Comparison of ENCODE assay signal across 13 mouse cellular contexts in genomic region chr6:128135459-128135858, GRCm38 (mm10). TPM values are rescaled to one million over a fixed set of nuclear protein-coding genes. Genes with fewer than 3 reads are reported as not detected.
DNase-seq lines count a peak whose midpoint lies in the region; ATAC-seq and TF ChIP-seq lines count a peak whose summit lies in the region.
"Had no signal": no experiment of that assay in that cellular context is flagged by ENCODE, and none has a peak within 500 bp of the region (broad histone marks: within the 10 kb centered on the region; RNA-seq: fewer than 3 reads in every experiment).

No protein-coding gene starts in this region.

- peaks cover 7% of the 10 kb centered on the region; the same call in 1 of the 2 replicates for H3K79me2 ChIP-seq in liver, adult 2 months (ENCODE audit: control insufficient read depth, insufficient read depth, low read length)

- H3K4me1 ChIP-seq in cerebellum, adult 2 months (ENCODE audit: control insufficient read depth, insufficient read depth, low read length), result peaks cover 14% of the 10 kb centered on the region
- peaks cover 33% of the 10 kb centered on the region for H3K4me1 ChIP-seq in liver, adult 2 months (ENCODE audit: control insufficient read depth, insufficient read depth, low read length)
- peaks cover 69% of the 10 kb centered on the region for H3K4me1 ChIP-seq in embryonic facial prominence, embryonic 13.5 days
- H3K4me1 ChIP-seq in limb, embryonic 14.5 days (ENCODE audit: control insufficient read depth, insufficient read depth, low read length), result peaks cover 42% of the 10 kb centered on the region

- no peaks in the 10 kb centered on the region for H3K27me3 ChIP-seq in cerebellum, adult 2 months (ENCODE audit: control insufficient read depth, insufficient read depth, low read length)
- no peaks in the 10 kb centered on the region for H3K27me3 ChIP-seq in liver, adult 2 months (ENCODE audit: control insufficient read depth, insufficient read depth, low read length)
- no peaks in the 10 kb centered on the region for H3K27me3 ChIP-seq in embryonic facial prominence, embryonic 13.5 days
- H3K27me3 ChIP-seq in limb, embryonic 14.5 days (ENCODE audit: control insufficient read depth, insufficient read depth, low read length), result no peaks in the 10 kb centered on the region
- H3K27me3 ChIP-seq: liver, embryonic 15.5 days had no signal

- WGBS in cerebellum, adult 2 months, result 14% methylated on average over 5 of the region's 5 CpGs
- WGBS in liver, adult 2 months, result 82% methylated on average over 5 of the region's 5 CpGs
- 58% methylated on average over 5 of the region's 5 CpGs for WGBS in embryonic facial prominence, embryonic 13.5 days
- 37% methylated on average over 5 of the region's 5 CpGs for WGBS in limb, embryonic 14.5 days

- H3K9me3 ChIP-seq in embryonic facial prominence, embryonic 13.5 days, result no peaks in the 10 kb centered on the region
- no peaks in the 10 kb centered on the region for H3K9me3 ChIP-seq in limb, embryonic 14.5 days (ENCODE audit: control insufficient read depth, low read length)
- H3K9me3 ChIP-seq: liver, embryonic 15.5 days; midbrain, embryonic 13.5 days had no signal

- no peak overlapping the region for H3K4me3 ChIP-seq in cerebellum, adult 2 months (replicated peaks; ENCODE audit: insufficient read depth, low read depth, low read length)
- no peak overlapping the region for H3K4me3 ChIP-seq in liver, adult 2 months (ENCODE audit: insufficient read depth, low read depth, low read length)
- no peak overlapping the region for H3K4me3 ChIP-seq in embryonic facial prominence, embryonic 13.5 days
- H3K4me3 ChIP-seq in limb, embryonic 14.5 days (replicated peaks; ENCODE audit: low read length), result no peak overlapping the region
- H3K4me3 ChIP-seq: liver, embryonic 15.5 days; midbrain, embryonic 13.5 days had no signal

- peak; percentile 56 to 62 for DNase-seq in cerebellum, adult 2 months
- DNase-seq in cerebellum, adult 11-12 months, result no peak
- no peak for DNase-seq in liver, adult 2 months (ENCODE audit: extremely low read depth, low read depth, low spot score)
- no peak for DNase-seq in liver
- DNase-seq in limb, embryonic 14.5 days (ENCODE audit: low spot score), result no peak
- DNase-seq in heart, adult 9 months (ENCODE audit: low spot score in 2 of 2), result no peak
- DNase-seq: B cell, adult 2 months; layer of hippocampus, adult 9-11 months had no signal

- H3K27ac ChIP-seq in cerebellum, adult 2 months (ENCODE audit: insufficient read depth, low read length), result no peak overlapping the region; the same call in 1 of the 2 replicates
- H3K27ac ChIP-seq in liver, adult 2 months (replicated peaks; ENCODE audit: insufficient read depth, low read depth, low read length), result peak overlapping the region; percentile 93; the same call in 1 of the 2 replicates
- H3K27ac ChIP-seq in embryonic facial prominence, embryonic 13.5 days, result peak overlapping the region; percentile 67
- no peak overlapping the region for H3K27ac ChIP-seq in limb, embryonic 14.5 days (replicated peaks; ENCODE audit: low read depth, low read length)
- H3K27ac ChIP-seq: midbrain, embryonic 13.5 days had no signal

- H3K4me2 ChIP-seq in embryonic facial prominence, embryonic 13.5 days, result no peak overlapping the region
- H3K4me2 ChIP-seq in limb, embryonic 14.5 days (replicated peaks; ENCODE audit: low read depth, low read length, severe bottlenecking), result no peak overlapping the region
- H3K4me2 ChIP-seq: liver, embryonic 15.5 days; midbrain, embryonic 13.5 days had no signal

- no peak for TF ChIP-seq POLR2A in cerebellum, adult 2 months (IDR thresholded peaks at IDR 0.05; ENCODE audit: borderline replicate concordance, insufficient read depth, low read length)
- TF ChIP-seq POLR2A in liver, adult 2 months (IDR thresholded peaks at IDR 0.05; ENCODE audit: extremely low read depth, insufficient read depth, low read length), result no peak
- no peak for TF ChIP-seq POLR2A in limb, embryonic 14.5 days (IDR thresholded peaks at IDR 0.05; ENCODE audit: borderline replicate concordance, extremely low read depth, insufficient read depth, insufficient read length)

- no peak for TF ChIP-seq CTCF in cerebellum, adult 2 months (IDR thresholded peaks at IDR 0.05; ENCODE audit: borderline replicate concordance, insufficient read depth, low read depth, low read length)
- no peak for TF ChIP-seq CTCF in liver, adult 2 months (IDR thresholded peaks at IDR 0.05; ENCODE audit: low read depth, low read length)

- H3K9ac ChIP-seq in liver, adult 2 months (ENCODE audit: low read depth, low read length), result 0 out of 2 replicates have a peak overlapping the region, but pooled peaks have one; percentile 18
- 0 out of 2 replicates have a peak overlapping the region, but pooled peaks have one; percentile 36 for H3K9ac ChIP-seq in embryonic facial prominence, embryonic 13.5 days
- H3K9ac ChIP-seq in limb, embryonic 14.5 days (ENCODE audit: low read depth, low read length, severe bottlenecking), result 0 out of 2 replicates have a peak overlapping the region, but pooled peaks have one; percentile 16
- H3K9ac ChIP-seq: liver, embryonic 15.5 days; midbrain, embryonic 13.5 days had no signal

- no peak for ATAC-seq in embryonic facial prominence, embryonic 13.5 days (ENCODE audit: insufficient number of reproducible peaks, insufficient read depth, low FRiP score, low TSS enrichment, low read depth)
- no peak for ATAC-seq in limb, embryonic 14.5 days (ENCODE audit: low FRiP score, low read depth)
- no peak for ATAC-seq in erythroid progenitor cell, adult 5-6 weeks (replicated peaks; ENCODE audit: low FRiP score, poor library complexity, severe bottlenecking)
- ATAC-seq: forebrain, embryonic 16.5 days; midbrain, embryonic 13.5 days had no signal

- H3K36me3 ChIP-seq in liver, adult 2 months (ENCODE audit: control insufficient read depth, insufficient read depth, low read length), result no peaks in the 10 kb centered on the region
- H3K36me3 ChIP-seq in embryonic facial prominence, embryonic 13.5 days, result peaks cover 2% of the 10 kb centered on the region; the same call in 1 of the 2 replicates
- no peaks in the 10 kb centered on the region for H3K36me3 ChIP-seq in limb, embryonic 14.5 days (ENCODE audit: control insufficient read depth, insufficient read depth, low read length)
- H3K36me3 ChIP-seq: liver, embryonic 15.5 days; midbrain, embryonic 13.5 days had no signal

RNA-seq across cellular contexts. Expression of gene Tspan9, which starts 7.9 kb away (rescaled TPM):
- 303 and 370 TPM in 2 replicates for polyA plus RNA-seq in cerebellum, adult 2 months (2012; rRNA removed)
- total RNA-seq in liver, adult 2 months (2014; rRNA removed), result 23.2 and 35.8 TPM in 2 replicates
- 39.1 and 40.0 TPM in 2 replicates for polyA plus RNA-seq in liver, adult 2 months (2012; rRNA removed)
- 115 and 116 TPM in 2 replicates for polyA plus RNA-seq in embryonic facial prominence, embryonic 13.5 days (2015; fragmentation: Nextera tagmentation; extraction: Ambion mirVana)
- 151 and 192 TPM in 2 replicates for polyA plus RNA-seq in limb, embryonic 14.5 days (2012; rRNA removed)
- polyA plus RNA-seq in limb, embryonic 14.5 days (2014; fragmentation: Nextera tagmentation; extraction: Ambion mirVana), result 134 and 141 TPM in 2 replicates
- not detected in 2 replicates for total RNA-seq in erythroid progenitor cell, adult 5-6 weeks (2015; ENCODE audit: low replicate concordance)
- total RNA-seq in erythroid progenitor cell, adult 5-6 weeks (2017; ENCODE audit: low replicate concordance), result 0.39 TPM in 1 of 2 replicates, not detected in the other

Comparison
In these comparisons a context has a peak if more than half of its experiments do, and no peak if none do; other contexts are left out.
1. DNase-seq: peak in cerebellum, adult 2 months (2 of 2); none in cerebellum, adult 11-12 months (single experiment), liver, adult 2 months (single experiment), liver (single experiment), limb, embryonic 14.5 days (single experiment) and heart, adult 9 months (0 of 2).
2. H3K27ac ChIP-seq: peak in liver, adult 2 months (single experiment) and embryonic facial prominence, embryonic 13.5 days (single experiment); none in cerebellum, adult 2 months (single experiment) and limb, embryonic 14.5 days (single experiment).
3. Peak in every context shown above with its lines, with median percentiles within 50 percentile points of each other: H3K9ac ChIP-seq.